Mouse (Mus musculus) small intestine, adult 2 months (tissue): Measurements from ENCODE around the gene Pip4k2a. TPM values are rescaled to one million over a fixed set of nuclear protein-coding genes. Genes with fewer than 3 reads are reported as not detected.

Experiments used
- H3K27ac ChIP-seq: fragments of 200-500 bp; 2 replicates; pipeline ENCODE4 v1.5.1; 2012; ENCODE audit warnings: low read depth, low read length, control low read depth, inconsistent platforms; ENCODE audit not compliant: insufficient read depth
- H3K27me3 ChIP-seq: fragments of 200-500 bp; 2 replicates; pipeline ENCODE4 v1.6.1; 2012; ENCODE audit warnings: mild to moderate bottlenecking, moderate library complexity, low read length, inconsistent platforms; ENCODE audit not compliant: control insufficient read depth, insufficient read depth
- H3K36me3 ChIP-seq: fragments of 200-500 bp; 2 replicates; pipeline ENCODE4 v1.6.1; 2012; ENCODE audit warnings: mild to moderate bottlenecking, low read length, control low read depth, inconsistent platforms; ENCODE audit not compliant: control insufficient read depth, insufficient read depth
- H3K4me1 ChIP-seq: fragments of 200-500 bp; 2 replicates; pipeline ENCODE4 v1.6.1; 2012; ENCODE audit warnings: low read length, inconsistent platforms, mixed read lengths; ENCODE audit not compliant: control insufficient read depth, insufficient read depth, insufficient read length
- H3K4me3 ChIP-seq: fragments of 200-500 bp; 2 replicates; pipeline ENCODE4 v1.5.1; 2012; ENCODE audit warnings: low read depth, mild to moderate bottlenecking, control low read depth, inconsistent platforms, low read length, moderate library complexity
- CTCF ChIP-seq: fragments of 200-500 bp; IDR thresholded peaks from 2 replicates; pipeline ENCODE4 v1.5.1; 2012; ENCODE audit warnings: low read depth, mild to moderate bottlenecking, control low read depth, inconsistent platforms, low read length, moderate library complexity, mixed read lengths; ENCODE audit not compliant: insufficient replicate concordance, insufficient read length; ENCODE audit errors: extremely low read depth
- POLR2A ChIP-seq: fragments of 200-500 bp; IDR thresholded peaks from 2 replicates; pipeline ENCODE4 v1.6.1; 2012; ENCODE audit warnings: low read depth, mild to moderate bottlenecking, control low read depth, inconsistent platforms, low read length, moderate library complexity
- whole genome bisulfite sequencing: fragments of 180-500 bp; shearing (Covaris S2); methylation state at CpG from one replicate; pipeline ENCODE4 v1.1.7; 2018; 5-methylcytosine and 5-hydroxymethylcytosine counted together
- polyA plus RNA-seq: library from polyadenylated mRNA; depleted of rRNA; stranded (reverse); fragments of >200 nt; gene quantifications from 2 replicates; pipeline ENCODE4 v1.2.3, GENCODE M21; 2012; rRNA removed

The Pip4k2a gene
- polyA plus RNA-seq, 1 experiment, result 2.2 TPM

DNA sequence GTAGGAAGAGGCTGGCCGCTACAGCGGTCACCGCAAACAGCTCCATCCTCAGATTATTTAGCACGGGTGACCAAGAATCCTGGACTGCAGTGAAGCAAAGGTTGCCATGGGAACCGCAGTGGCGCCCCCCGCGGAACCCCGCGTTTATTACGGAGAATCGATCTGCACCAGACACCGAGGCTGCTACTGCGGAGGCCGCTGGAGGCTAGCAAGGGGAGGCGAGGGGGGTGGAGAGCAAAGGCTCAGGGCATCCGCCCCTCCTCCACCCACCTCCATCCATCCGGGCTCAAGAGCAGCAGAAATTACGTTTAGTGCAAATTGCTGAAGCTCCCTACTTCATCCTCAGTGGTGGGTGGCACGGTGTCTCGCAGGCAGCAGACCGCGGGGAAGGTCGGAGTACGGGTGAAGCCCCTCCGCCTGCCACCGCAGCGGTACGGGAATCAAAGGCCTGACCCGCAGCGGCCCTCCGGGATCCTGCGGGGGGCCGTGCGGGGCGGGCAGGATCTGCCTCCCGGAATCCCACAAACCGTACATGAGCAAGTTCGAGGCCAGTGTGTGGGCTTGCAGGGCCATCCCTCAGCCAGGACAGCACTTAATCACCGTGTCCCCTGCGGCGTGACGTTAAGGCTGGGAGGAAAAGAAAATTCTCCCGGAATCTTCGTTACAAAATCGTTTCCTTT lies 197.8 kb downstream of the Pip4k2a start:
- TF ChIP-seq POLR2A (no peak), CTCF (no peak)
- peaks cover 49% of the 10 kb centered on the region for H3K27me3 ChIP-seq
- WGBS, result 2% methylated on average over 46 of the region's 46 CpGs
- H3K4me1 ChIP-seq, result peaks cover 6% of the 10 kb centered on the region
- H3K4me3 ChIP-seq, result peak overlapping the region; percentile 32
- no peak overlapping the region for H3K27ac ChIP-seq
- no peaks in the 10 kb centered on the region for H3K36me3 ChIP-seq

DNA sequence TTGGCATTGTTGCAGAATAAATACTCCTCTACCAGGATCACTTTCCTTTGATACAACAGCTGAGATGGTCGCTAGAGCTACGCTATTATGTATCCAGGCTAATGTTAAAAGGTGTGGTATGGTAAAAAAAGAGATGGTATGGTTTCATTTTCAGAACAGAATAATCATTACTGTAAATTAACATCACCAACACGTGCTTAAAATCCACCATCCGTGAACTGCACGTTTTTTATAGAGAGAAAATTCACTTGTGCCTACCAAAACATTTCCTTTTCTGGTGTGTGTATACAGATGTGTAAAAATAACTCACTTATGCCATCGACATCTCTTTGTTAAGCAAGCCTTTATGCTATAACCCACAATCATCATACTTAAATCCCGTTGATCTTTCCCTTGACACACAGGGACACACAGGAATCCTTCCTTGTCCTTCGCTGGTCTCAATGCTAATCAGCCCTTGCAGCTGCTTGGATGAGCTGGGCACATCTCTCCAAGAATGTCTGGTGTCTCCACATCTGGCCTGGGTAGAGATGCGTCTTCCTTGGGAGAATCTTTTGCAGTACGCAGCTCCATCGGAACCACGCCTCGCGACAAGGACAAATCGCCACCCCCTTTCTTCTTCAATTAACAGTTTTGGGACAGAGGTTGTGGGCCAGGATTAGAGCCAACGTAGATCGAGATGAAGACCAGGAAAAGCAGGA lies 198.5 kb downstream of the Pip4k2a start:
- WGBS, result 18% methylated on average over 17 of the region's 17 CpGs
- peak overlapping the region; percentile 32 for H3K4me3 ChIP-seq
- peaks cover 6% of the 10 kb centered on the region for H3K4me1 ChIP-seq
- peaks cover 49% of the 10 kb centered on the region for H3K27me3 ChIP-seq
- no peak for TF ChIP-seq POLR2A
- TF ChIP-seq CTCF, result no peak
- H3K27ac ChIP-seq, result no peak overlapping the region
- no peaks in the 10 kb centered on the region for H3K36me3 ChIP-seq

DNA sequence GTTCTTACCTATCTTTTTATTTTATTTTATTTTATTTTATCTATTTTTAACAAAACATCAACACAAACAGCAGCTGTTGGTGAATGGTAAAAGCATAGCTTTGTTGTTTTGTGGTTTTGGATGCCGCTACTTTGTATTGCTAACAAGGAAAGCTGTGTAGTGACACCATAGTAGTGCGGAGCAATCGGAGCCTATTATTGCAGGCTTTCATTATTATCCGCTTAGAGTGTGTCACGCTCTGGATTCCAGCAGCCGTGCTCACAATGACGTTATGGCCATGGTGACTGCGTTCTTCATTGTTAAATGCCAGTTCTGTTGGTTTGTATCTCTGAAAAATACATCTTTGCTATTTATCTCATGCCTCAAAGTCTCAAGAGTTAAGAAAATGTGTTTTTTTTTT lies 200.2 kb downstream of the Pip4k2a start:
- no peaks in the 10 kb centered on the region for H3K36me3 ChIP-seq
- H3K27ac ChIP-seq, result no peak overlapping the region
- H3K4me3 ChIP-seq, result no peak overlapping the region
- 93% methylated on average over 8 of the region's 8 CpGs for WGBS
- H3K27me3 ChIP-seq, result peaks cover 48% of the 10 kb centered on the region
- no peak for TF ChIP-seq POLR2A
- TF ChIP-seq CTCF, result no peak
- peaks cover 6% of the 10 kb centered on the region for H3K4me1 ChIP-seq

DNA sequence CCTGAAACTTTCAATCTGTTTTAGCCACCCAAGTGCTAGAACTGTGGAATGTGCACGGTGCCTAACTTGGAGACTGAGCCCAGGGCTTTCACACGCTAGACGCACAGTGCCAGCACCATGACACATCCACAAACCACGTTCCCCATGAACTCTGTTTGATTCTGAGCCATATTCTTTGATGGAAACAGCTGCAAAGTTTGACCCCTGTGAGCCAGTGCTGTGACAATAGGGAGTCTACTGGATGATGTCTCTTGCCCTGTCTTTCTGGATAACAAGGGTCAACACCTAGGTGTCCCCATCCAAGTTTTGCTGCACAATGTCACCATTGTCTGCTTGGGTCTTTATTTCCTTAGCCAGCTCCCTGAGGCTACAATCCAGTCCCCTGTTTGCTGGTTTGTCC lies 203.7 kb downstream of the Pip4k2a start:
- no peak for TF ChIP-seq CTCF
- TF ChIP-seq POLR2A, result no peak
- H3K4me3 ChIP-seq, result no peak overlapping the region
- WGBS, result 78% methylated on average over 4 of the region's 4 CpGs

More for the DNA sequence above, 203.7 kb downstream of the Pip4k2a start:
- H3K27me3 ChIP-seq, result peaks cover 19% of the 10 kb centered on the region
- H3K27ac ChIP-seq, result no peak overlapping the region
- H3K36me3 ChIP-seq, result no peaks in the 10 kb centered on the region
- H3K4me1 ChIP-seq, result peaks cover 2% of the 10 kb centered on the region; the same call in 1 of the 2 replicates

Other genes starting within 250 kb of the Pip4k2a start
- gene 4930426L09Rik, start 217 bp upstream of the Pip4k2a start, polyA plus RNA-seq, result 0.06 and 0.20 TPM in 2 replicates
- not detected in 2 replicates for gene Armc3, start 201.2 kb upstream of the Pip4k2a start, polyA plus RNA-seq